Mouse (Mus musculus): ENCODE results near the gene Rusc2. TPM values are rescaled to one million over a fixed set of nuclear protein-coding genes. Genes with fewer than 3 reads are reported as not detected.
A peak's percentile ranks its signal among the peaks of the same experiment; 100 is the strongest.

Rusc2 gene
- total RNA-seq, 1 experiment from 2014 or later, result 34.8 TPM

- no peak for DNase-seq
These were observed 34.3 kb downstream of the Rusc2 start for GRCm38 (mm10) chr4:43416071-43416490.

GRCm38 (mm10) chr4:43417269-43418062 is 35.7 kb downstream of the Rusc2 start:
- DNase-seq, result no peak

- DNase-seq, result no peak
These were observed 36.7 kb downstream of the Rusc2 start for GRCm38 (mm10) chr4:43418450-43418849.

GRCm38 (mm10) chr4:43418973-43419656 is 37.3 kb downstream of the Rusc2 start:
- peak; percentile 75 for DNase-seq

GRCm38 (mm10) chr4:43419801-43420281 is 38.1 kb downstream of the Rusc2 start:
- peak; percentile 39 for DNase-seq

- DNase-seq, result peak; percentile 86
These were observed 38.5 kb downstream of the Rusc2 start for GRCm38 (mm10) chr4:43420305-43420704.

GRCm38 (mm10) chr4:43421632-43422240 is 40.0 kb downstream of the Rusc2 start:
- DNase-seq, result no peak

GRCm38 (mm10) chr4:43423267-43423934 is 41.6 kb downstream of the Rusc2 start:
- peak; percentile 65 for DNase-seq

- no peak for DNase-seq
These were observed 42.3 kb downstream of the Rusc2 start for GRCm38 (mm10) chr4:43424072-43424471.

- DNase-seq, result peak; percentile 39
These were observed 43.4 kb downstream of the Rusc2 start for GRCm38 (mm10) chr4:43425197-43425596.

GRCm38 (mm10) chr4:43425648-43426380 is 44.0 kb downstream of the Rusc2 start:
- DNase-seq, result no peak

- DNase-seq, result no peak
These were observed 44.7 kb downstream of the Rusc2 start for GRCm38 (mm10) chr4:43426487-43426886.

- no peak for DNase-seq
These were observed 45.9 kb downstream of the Rusc2 start for GRCm38 (mm10) chr4:43427501-43428179.

GRCm38 (mm10) chr4:43428180-43428861 is 46.5 kb downstream of the Rusc2 start:
- no peak for DNase-seq

GRCm38 (mm10) chr4:43428946-43429345 is 47.2 kb downstream of the Rusc2 start, which contains the start of gene Fam166b:
Gene Fam166b (minus strand): TSS chr4:43429134.
- no peak for DNase-seq

- DNase-seq, result peak; percentile 92
These were observed 49.9 kb downstream of the Rusc2 start for GRCm38 (mm10) chr4:43431690-43432089.

- DNase-seq, result no peak
These were observed 51.1 kb downstream of the Rusc2 start for GRCm38 (mm10) chr4:43432832-43433231.

- no peak for DNase-seq
These were observed 59.9 kb downstream of the Rusc2 start, which contains the start of gene Tesk1 for GRCm38 (mm10) chr4:43441639-43442038. Gene Tesk1 (plus strand): TSS chr4:43441939.

GRCm38 (mm10) chr4:43442044-43442443 is 60.3 kb downstream of the Rusc2 start:
- peak; percentile 100 for DNase-seq
